Mouse (Mus musculus): ENCODE results near the gene Dnmbp.

- TF ChIP-seq CTCF (IDR thresholded peaks at IDR 0.05; ENCODE audit: low read depth, low read length): no peak
- no peak for TF ChIP-seq TAL1 (conservative IDR thresholded peaks at IDR 0.05; ENCODE audit: low read depth, low read length)
- TF ChIP-seq POLR2AphosphoS5 (IDR thresholded peaks at IDR 0.05; ENCODE audit: insufficient replicate concordance, low read depth, low read length): no peak
These were observed 22.8 kb upstream of the Dnmbp start for GRCm38 (mm10) chr19:43962795-43963194.

Measured in G1E (cell line).